Mouse (Mus musculus): ENCODE results near the gene Atp1b1. TPM values are rescaled to one million over a fixed set of nuclear protein-coding genes. Genes with fewer than 3 reads are reported as not detected.

Atp1b1 gene
- polyA plus RNA-seq, 1 experiment from 2014 or later, result 310 TPM

- no peaks in the 10 kb centered on the region for H3K9me3 ChIP-seq
- no peak for ATAC-seq (ENCODE audit: low FRiP score, low read depth)
- H3K36me3 ChIP-seq, result peaks cover 45% of the 10 kb centered on the region
- H3K4me1 ChIP-seq (replicated peaks), result peaks cover 18% of the 10 kb centered on the region
- H3K27ac ChIP-seq (replicated peaks), result no peak overlapping the region
- no peak overlapping the region for H3K4me2 ChIP-seq
- 97% methylated on average over 5 of the region's 5 CpGs for WGBS
- no peaks in the 10 kb centered on the region for H3K27me3 ChIP-seq
- no peak overlapping the region for H3K4me3 ChIP-seq
- H3K9ac ChIP-seq, result no peak overlapping the region
These were observed 6.8 kb downstream of the Atp1b1 start for GRCm38 (mm10) chr1:164451346-164451745.

GRCm38 (mm10) chr1:164450644-164451043 is 7.5 kb downstream of the Atp1b1 start:
- H3K27me3 ChIP-seq, result no peaks in the 10 kb centered on the region
- no peak overlapping the region for H3K9ac ChIP-seq
- no peaks in the 10 kb centered on the region for H3K9me3 ChIP-seq
- no peak overlapping the region for H3K4me3 ChIP-seq
- H3K4me2 ChIP-seq, result no peak overlapping the region
- peaks cover 18% of the 10 kb centered on the region for H3K4me1 ChIP-seq (replicated peaks)
- H3K27ac ChIP-seq (replicated peaks), result no peak overlapping the region
- WGBS, result 94% methylated on average over 4 of the region's 4 CpGs
- H3K36me3 ChIP-seq, result peaks cover 45% of the 10 kb centered on the region
- ATAC-seq (ENCODE audit: low FRiP score, low read depth), result no peak

GRCm38 (mm10) chr1:164450231-164450630 is 7.9 kb downstream of the Atp1b1 start:
- H3K27me3 ChIP-seq, result no peaks in the 10 kb centered on the region
- no peak overlapping the region for H3K4me2 ChIP-seq
- ATAC-seq (ENCODE audit: low FRiP score, low read depth), result no peak
- no peak overlapping the region for H3K27ac ChIP-seq (replicated peaks)
- WGBS, result 91% methylated on average over 4 of the region's 4 CpGs
- H3K4me3 ChIP-seq, result no peak overlapping the region
- peaks cover 50% of the 10 kb centered on the region for H3K36me3 ChIP-seq
- H3K4me1 ChIP-seq (replicated peaks), result peaks cover 18% of the 10 kb centered on the region
- H3K9me3 ChIP-seq, result no peaks in the 10 kb centered on the region
- no peak overlapping the region for H3K9ac ChIP-seq

GRCm38 (mm10) chr1:164449626-164450025 is 8.5 kb downstream of the Atp1b1 start:
- H3K4me3 ChIP-seq, result no peak overlapping the region
- no peaks in the 10 kb centered on the region for H3K27me3 ChIP-seq
- H3K9me3 ChIP-seq, result no peaks in the 10 kb centered on the region
- H3K4me2 ChIP-seq, result no peak overlapping the region
- H3K36me3 ChIP-seq, result peaks cover 50% of the 10 kb centered on the region
- ATAC-seq (ENCODE audit: low FRiP score, low read depth), result no peak
- no peak overlapping the region for H3K27ac ChIP-seq (replicated peaks)
- H3K4me1 ChIP-seq (replicated peaks), result peaks cover 13% of the 10 kb centered on the region
- WGBS, result 93% methylated on average over 8 of the region's 8 CpGs
- no peak overlapping the region for H3K9ac ChIP-seq

- ATAC-seq (ENCODE audit: low FRiP score, low read depth), result no peak
- 93% methylated on average over 6 of the region's 6 CpGs for WGBS
- H3K4me3 ChIP-seq, result no peak overlapping the region
- H3K9ac ChIP-seq, result no peak overlapping the region
- no peaks in the 10 kb centered on the region for H3K9me3 ChIP-seq
- peaks cover 55% of the 10 kb centered on the region for H3K36me3 ChIP-seq
- no peaks in the 10 kb centered on the region for H3K27me3 ChIP-seq
- no peak overlapping the region for H3K27ac ChIP-seq (replicated peaks)
- no peaks in the 10 kb centered on the region for H3K4me1 ChIP-seq (replicated peaks)
- H3K4me2 ChIP-seq, result no peak overlapping the region
These were observed 10.6 kb downstream of the Atp1b1 start for GRCm38 (mm10) chr1:164447521-164447920.

- H3K4me2 ChIP-seq, result no peak overlapping the region
- ATAC-seq (ENCODE audit: low FRiP score, low read depth), result no peak
These were observed 11.6 kb downstream of the Atp1b1 start for GRCm38 (mm10) chr1:164446535-164446934.

GRCm38 (mm10) chr1:164445620-164446162 is 12.5 kb downstream of the Atp1b1 start:
- WGBS, result 81% methylated on average over 5 of the region's 5 CpGs
- ATAC-seq (ENCODE audit: low FRiP score, low read depth), result no peak
- Histone ChIP-seq H3K27ac (replicated peaks) (no peak overlapping the region), H3K4me2 (no peak overlapping the region), H3K4me3 (no peak overlapping the region), H3K4me1 (replicated peaks) (no peaks in the 10 kb centered on the region), H3K27me3 (no peaks in the 10 kb centered on the region), H3K9me3 (no peaks in the 10 kb centered on the region), H3K36me3 (peaks cover 54% of the 10 kb centered on the region), H3K9ac (no peak overlapping the region)

More at GRCm38 (mm10) chr1:164446535-164446934, 11.6 kb downstream of the Atp1b1 start:
- Histone ChIP-seq H3K36me3 (peaks cover 54% of the 10 kb centered on the region), H3K9me3 (no peaks in the 10 kb centered on the region), H3K4me3 (no peak overlapping the region), H3K27ac (replicated peaks) (no peak overlapping the region), H3K4me1 (replicated peaks) (no peaks in the 10 kb centered on the region), H3K9ac (no peak overlapping the region), H3K27me3 (no peaks in the 10 kb centered on the region)
- 95% methylated on average over 10 of the region's 10 CpGs for WGBS

GRCm38 (mm10) chr1:164441408-164441974 is 16.7 kb downstream of the Atp1b1 start:
- H3K27ac ChIP-seq (replicated peaks), result no peak overlapping the region
- H3K9ac ChIP-seq, result no peak overlapping the region
- H3K4me3 ChIP-seq, result no peak overlapping the region
- H3K4me2 ChIP-seq, result no peak overlapping the region
- no peaks in the 10 kb centered on the region for H3K4me1 ChIP-seq (replicated peaks)
- H3K9me3 ChIP-seq, result no peaks in the 10 kb centered on the region
- no peak for ATAC-seq (ENCODE audit: low FRiP score, low read depth)
- WGBS, result 60% methylated on average over 18 of the region's 18 CpGs
- peaks cover 75% of the 10 kb centered on the region for H3K36me3 ChIP-seq
- H3K27me3 ChIP-seq, result no peaks in the 10 kb centered on the region

GRCm38 (mm10) chr1:164440708-164441407 is 17.3 kb downstream of the Atp1b1 start:
- Histone ChIP-seq H3K27me3 (no peaks in the 10 kb centered on the region), H3K36me3 (peaks cover 81% of the 10 kb centered on the region), H3K4me3 (no peak overlapping the region), H3K4me2 (no peak overlapping the region), H3K9ac (no peak overlapping the region), H3K9me3 (no peaks in the 10 kb centered on the region), H3K27ac (replicated peaks) (no peak overlapping the region), H3K4me1 (replicated peaks) (no peaks in the 10 kb centered on the region)
- ATAC-seq (ENCODE audit: low FRiP score, low read depth), result no peak
- 87% methylated on average over 11 of the region's 11 CpGs for WGBS

- Histone ChIP-seq H3K9me3 (no peaks in the 10 kb centered on the region), H3K36me3 (peaks cover 80% of the 10 kb centered on the region), H3K9ac (no peak overlapping the region), H3K4me1 (replicated peaks) (no peaks in the 10 kb centered on the region), H3K4me3 (no peak overlapping the region), H3K4me2 (no peak overlapping the region), H3K27me3 (no peaks in the 10 kb centered on the region), H3K27ac (replicated peaks) (no peak overlapping the region)
- whole genome bisulfite sequencing, result 93% methylated on average over 6 of the region's 6 CpGs
- ATAC-seq (ENCODE audit: low FRiP score, low read depth), result no peak
These were observed 17.9 kb downstream of the Atp1b1 start for GRCm38 (mm10) chr1:164440230-164440629.

- Histone ChIP-seq H3K36me3 (peaks cover 61% of the 10 kb centered on the region), H3K9me3 (no peaks in the 10 kb centered on the region), H3K4me1 (replicated peaks) (no peaks in the 10 kb centered on the region), H3K4me3 (no peak overlapping the region), H3K4me2 (no peak overlapping the region), H3K9ac (no peak overlapping the region), H3K27me3 (no peaks in the 10 kb centered on the region), H3K27ac (replicated peaks) (no peak overlapping the region)
- 83% methylated on average over 7 of the region's 7 CpGs for WGBS
- no peak for ATAC-seq (ENCODE audit: low FRiP score, low read depth)
These were observed 21.4 kb downstream of the Atp1b1 start for GRCm38 (mm10) chr1:164436749-164437148.

GRCm38 (mm10) chr1:164434049-164434448 is 24.1 kb downstream of the Atp1b1 start:
- peaks cover 34% of the 10 kb centered on the region for H3K36me3 ChIP-seq
- 86% methylated on average over 6 of the region's 6 CpGs for WGBS
- no peak for ATAC-seq (ENCODE audit: low FRiP score, low read depth)

More at GRCm38 (mm10) chr1:164434049-164434448, 24.1 kb downstream of the Atp1b1 start:
- Histone ChIP-seq H3K27ac (replicated peaks) (no peak overlapping the region), H3K4me1 (replicated peaks) (no peaks in the 10 kb centered on the region), H3K9ac (no peak overlapping the region), H3K4me3 (no peak overlapping the region), H3K9me3 (no peaks in the 10 kb centered on the region), H3K4me2 (no peak overlapping the region), H3K27me3 (no peaks in the 10 kb centered on the region)
